Mouse (Mus musculus) kidney, embryonic 15.5 days (tissue): ENCODE results near the gene Casp2. TPM values are rescaled to one million over a fixed set of nuclear protein-coding genes. Genes with fewer than 3 reads are reported as not detected.
A peak's percentile ranks its signal among the peaks of the same experiment; 100 is the strongest.

ENCODE experiments used
- ATAC-seq: fragments of 200-750 bp; cut with Nextera tagmentation; replicated peaks from 2 replicates; pipeline ENCODE4 v1.8.0; 2017; ENCODE audit warnings: moderate TSS enrichment; ENCODE audit not compliant: low FRiP score
- H3K27ac ChIP-seq: fragments of 300-500 bp; sonication (generic); 2 replicates; pipeline ENCODE4 v1.5.1; 2015; ENCODE audit warnings: mild to moderate bottlenecking, inconsistent platforms
- H3K27me3 ChIP-seq: fragments of 300-500 bp; sonication (generic); 2 replicates; pipeline ENCODE4 v1.6.1; 2015; ENCODE audit warnings: inconsistent platforms
- H3K36me3 ChIP-seq: fragments of 300-500 bp; sonication (generic); 2 replicates; pipeline ENCODE4 v1.6.1; 2015; ENCODE audit warnings: inconsistent platforms
- H3K4me1 ChIP-seq: fragments of 300-500 bp; sonication (generic); 2 replicates; pipeline ENCODE4 v1.6.1; 2015; ENCODE audit warnings: inconsistent platforms
- H3K4me2 ChIP-seq: fragments of 300-500 bp; sonication (generic); 2 replicates; pipeline ENCODE4 v1.6.1; 2015; ENCODE audit warnings: moderate library complexity, mild to moderate bottlenecking, inconsistent platforms
- H3K4me3 ChIP-seq: fragments of 300-500 bp; sonication (generic); replicated peaks from 2 replicates; pipeline ENCODE4 v1.5.1; 2015; ENCODE audit warnings: mild to moderate bottlenecking, inconsistent platforms
- H3K9ac ChIP-seq: fragments of 300-500 bp; sonication (generic); 2 replicates; pipeline ENCODE4 v1.6.1; 2015; ENCODE audit warnings: mild to moderate bottlenecking, inconsistent platforms
- H3K9me3 ChIP-seq: fragments of 300-500 bp; sonication (generic); replicated peaks from 2 replicates; pipeline ENCODE4 v1.6.1; 2016; ENCODE audit warnings: inconsistent platforms
- WGBS: fragments of 180-500 bp; shearing (Covaris S2); methylation state at CpG from one replicate; pipeline ENCODE4 v1.1.7; 2015; ENCODE audit warnings: mixed read lengths; 5-methylcytosine and 5-hydroxymethylcytosine counted together
- polyA plus RNA-seq: library from polyadenylated mRNA; unstranded; fragments of >200 nt; fragmentation: Nextera tagmentation; extraction: Ambion mirVana; gene quantifications from 2 replicates; pipeline ENCODE4 v1.2.1, GENCODE M21; 2015

Casp2 gene
- polyA plus RNA-seq, 1 experiment from 2014 or later: 60.0 TPM

DNA sequence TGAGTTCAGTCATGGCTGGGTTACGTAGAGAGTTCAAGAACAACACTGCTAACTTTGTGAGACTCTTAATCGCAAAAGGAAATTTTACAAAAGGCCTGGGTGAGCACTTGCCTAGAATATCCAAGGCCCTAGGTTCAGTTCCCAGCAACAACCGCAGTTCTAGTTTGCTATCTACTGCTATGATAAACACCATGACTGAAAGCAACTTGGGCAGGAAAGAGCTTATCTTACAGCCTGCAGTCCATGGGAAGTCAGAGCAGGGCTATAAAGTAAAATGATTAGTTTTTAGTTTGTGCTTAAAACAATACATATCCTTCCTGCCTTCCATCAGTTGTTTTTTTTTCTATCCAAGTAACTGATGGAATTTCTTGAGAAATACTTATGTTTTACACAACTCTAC lies 61.7 kb downstream of the Casp2 start:
- H3K4me1 ChIP-seq: peaks cover 22% of the 10 kb centered on the region
- no peak overlapping the region for H3K4me3 ChIP-seq
- no peaks in the 10 kb centered on the region for H3K9me3 ChIP-seq
- H3K36me3 ChIP-seq: no peaks in the 10 kb centered on the region
- H3K9ac ChIP-seq: no peak overlapping the region
- ATAC-seq: no peak
- H3K27me3 ChIP-seq: peaks cover 34% of the 10 kb centered on the region
- no peak overlapping the region for H3K27ac ChIP-seq
- H3K4me2 ChIP-seq: no peak overlapping the region
- 85% methylated on average over 3 of the region's 3 CpGs for WGBS

GRCm38 (mm10) chr6:42328757-42329156 lies 64.0 kb downstream of the Casp2 start:
- WGBS: 76% methylated on average over 3 of the region's 3 CpGs
- no peaks in the 10 kb centered on the region for H3K9me3 ChIP-seq
- ATAC-seq: no peak

GRCm38 (mm10) chr6:42330216-42330615 lies 65.4 kb downstream of the Casp2 start:
- Histone ChIP-seq H3K27me3 (no peaks in the 10 kb centered on the region), H3K36me3 (no peaks in the 10 kb centered on the region), H3K4me1 (peaks cover 1% of the 10 kb centered on the region; the same call in 1 of the 2 replicates), H3K4me3 (no peak overlapping the region), H3K9me3 (no peaks in the 10 kb centered on the region), H3K9ac (no peak overlapping the region), H3K4me2 (no peak overlapping the region), H3K27ac (no peak overlapping the region)
- ATAC-seq: 0 out of 2 replicates have a peak, but pooled peaks have one; percentile 18
- WGBS: 64% methylated on average over 3 of the region's 3 CpGs

More at GRCm38 (mm10) chr6:42328757-42329156, 64.0 kb downstream of the Casp2 start:
- Histone ChIP-seq H3K4me1 (peaks cover 16% of the 10 kb centered on the region), H3K27me3 (peaks cover 11% of the 10 kb centered on the region), H3K9ac (no peak overlapping the region), H3K4me3 (no peak overlapping the region), H3K4me2 (no peak overlapping the region), H3K27ac (no peak overlapping the region), H3K36me3 (no peaks in the 10 kb centered on the region)

DNA sequence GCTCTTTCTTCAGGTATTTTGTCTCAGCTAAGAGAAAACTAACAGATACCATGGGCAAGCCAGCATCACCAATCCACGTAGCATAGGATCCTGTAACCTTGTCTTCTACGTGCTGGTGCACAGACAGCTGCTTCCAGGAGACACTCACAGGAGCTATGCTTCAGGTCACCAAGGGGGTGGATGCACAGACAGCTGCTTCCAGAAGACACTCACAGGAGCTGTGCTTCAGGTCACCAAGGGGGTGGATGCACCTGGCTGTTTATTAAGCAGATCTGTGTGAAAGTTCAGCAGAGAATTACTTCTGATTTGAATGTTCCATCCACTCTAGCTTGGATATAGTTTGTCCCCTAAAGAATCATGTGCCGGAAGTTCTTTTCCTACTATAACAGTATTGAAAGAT lies 66.2 kb downstream of the Casp2 start:
- Histone ChIP-seq H3K4me2 (no peak overlapping the region), H3K9me3 (no peaks in the 10 kb centered on the region), H3K36me3 (no peaks in the 10 kb centered on the region), H3K9ac (no peak overlapping the region), H3K27ac (no peak overlapping the region), H3K27me3 (no peaks in the 10 kb centered on the region), H3K4me3 (no peak overlapping the region), H3K4me1 (no peaks in the 10 kb centered on the region)
- WGBS: 80% methylated on average over 3 of the region's 3 CpGs
- no peak for ATAC-seq

Other genes starting within 250 kb of the Casp2 start
- not detected in 2 replicates for gene Sva, start 226.6 kb upstream of the Casp2 start, polyA plus RNA-seq
- gene Tas2r139, start 124.0 kb upstream of the Casp2 start, polyA plus RNA-seq: not detected in 2 replicates
- gene Tas2r144, start 49.7 kb upstream of the Casp2 start, polyA plus RNA-seq: not detected in 2 replicates
- gene Gstk1, start 19.1 kb upstream of the Casp2 start, polyA plus RNA-seq: 31.0 and 33.4 TPM in 2 replicates
- 3.0 and 3.1 TPM in 2 replicates for gene Tmem139, start 3.0 kb upstream of the Casp2 start, polyA plus RNA-seq
- 0.18 and 0.28 TPM in 2 replicates for gene Clcn1, start 21.7 kb downstream of the Casp2 start, polyA plus RNA-seq
- gene Fam131b, start 59.7 kb downstream of the Casp2 start, polyA plus RNA-seq: 0.24 and 0.26 TPM in 2 replicates
- gene Zyx, start 84.6 kb downstream of the Casp2 start, polyA plus RNA-seq: 102 and 127 TPM in 2 replicates
- gene Epha1, start 108.3 kb downstream of the Casp2 start, polyA plus RNA-seq: 7.5 and 8.5 TPM in 2 replicates
- gene Tas2r143, start 135.3 kb downstream of the Casp2 start, polyA plus RNA-seq: not detected in 2 replicates
- gene Tas2r135, start 140.4 kb downstream of the Casp2 start, polyA plus RNA-seq: not detected in 2 replicates
- gene Tas2r126, start 169.6 kb downstream of the Casp2 start, polyA plus RNA-seq: not detected in 2 replicates
- not detected in 2 replicates for gene Olfr458, start 200.2 kb downstream of the Casp2 start, polyA plus RNA-seq
- 0.04 TPM in 1 of 2 replicates, not detected in the other for gene Olfr457, start 211.3 kb downstream of the Casp2 start, polyA plus RNA-seq
- not detected in 2 replicates for gene Olfr456, start 222.2 kb downstream of the Casp2 start, polyA plus RNA-seq